Mouse (Mus musculus) adrenal gland, postnatal 4 days (tissue): ENCODE measurements around the gene Ybx2. TPM values are rescaled to one million over a fixed set of nuclear protein-coding genes. Genes with fewer than 3 reads are reported as not detected.

ENCODE experiments used
- DNase-seq, 2 experiments: peaks; one replicate each; pipeline ENCODE4 v3.0.0; 2021 to 2022; ENCODE audit warnings: low spot score in 2 of 2, mixed read lengths in 2 of 2
- total RNA-seq, 2 experiments: library from RNA; stranded (reverse); gene quantifications; 2 replicates each; pipeline ENCODE4 v1.2.3; 2021

Ybx2 gene
- total RNA-seq, 2 experiments from 2014 or later: 9.7 to 20.6 TPM

GRCm38 (mm10) chr11:69956218-69956617 is 20.6 kb downstream of the Ybx2 start:
- no peak for DNase-seq

GRCm38 (mm10) chr11:69960616-69961015 is 25.0 kb downstream of the Ybx2 start:
- DNase-seq: no peak

DNA sequence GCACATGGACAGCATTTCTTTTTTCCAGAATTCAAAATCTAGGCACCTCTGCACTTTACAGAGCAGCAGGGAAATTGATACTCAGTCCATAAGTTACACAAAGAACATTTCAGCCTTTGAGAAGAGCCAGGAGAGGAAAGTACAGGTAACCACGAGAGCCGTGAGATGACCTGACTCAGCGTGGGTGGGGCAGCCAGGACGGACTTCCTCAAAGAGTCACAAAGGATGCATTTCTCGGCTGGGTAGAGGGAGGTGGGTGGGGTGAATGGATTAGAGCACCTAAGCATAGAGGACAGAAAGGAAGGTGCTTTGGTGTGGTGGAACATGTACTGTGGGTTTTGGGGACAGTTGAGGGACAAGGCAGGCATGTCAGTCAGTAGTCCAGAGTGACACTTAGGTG is 26.2 kb downstream of the Ybx2 start:
- DNase-seq: no peak

DNA sequence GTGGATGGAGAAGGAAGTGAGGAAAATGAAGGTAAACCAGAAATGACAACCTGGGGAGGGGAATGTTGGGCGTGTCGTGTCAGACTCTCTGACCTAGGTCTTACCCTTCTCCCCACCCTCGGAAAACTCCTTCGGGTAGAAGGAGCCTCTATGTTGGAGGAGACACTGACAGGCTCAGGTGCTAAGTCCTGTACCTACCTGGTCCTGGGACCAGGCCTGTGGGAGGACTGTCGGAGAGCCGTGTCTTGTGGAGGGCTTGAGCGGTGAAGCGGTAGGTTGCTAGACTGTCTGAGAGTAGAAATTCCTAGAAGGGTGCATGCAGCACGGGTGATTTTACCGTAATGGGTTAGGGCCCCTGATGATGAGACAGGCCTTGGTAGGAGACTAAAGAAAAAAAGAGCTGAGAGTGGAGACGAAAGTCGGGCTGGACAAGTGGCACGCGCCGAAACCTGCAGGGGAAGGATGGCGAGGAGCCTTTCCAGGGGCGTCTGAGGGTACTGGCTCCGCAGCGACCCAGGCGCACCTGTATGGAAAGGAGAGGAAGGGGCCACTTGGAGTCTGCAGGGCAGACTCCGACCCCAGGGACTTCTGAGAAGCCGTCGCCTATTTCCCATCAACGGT is 29.2 kb downstream of the Ybx2 start, which contains the start of gene Cldn7:
Cldn7 (plus strand) TSS at position 130 of the 621 bp plus-strand sequence.
- no peak for DNase-seq

DNA sequence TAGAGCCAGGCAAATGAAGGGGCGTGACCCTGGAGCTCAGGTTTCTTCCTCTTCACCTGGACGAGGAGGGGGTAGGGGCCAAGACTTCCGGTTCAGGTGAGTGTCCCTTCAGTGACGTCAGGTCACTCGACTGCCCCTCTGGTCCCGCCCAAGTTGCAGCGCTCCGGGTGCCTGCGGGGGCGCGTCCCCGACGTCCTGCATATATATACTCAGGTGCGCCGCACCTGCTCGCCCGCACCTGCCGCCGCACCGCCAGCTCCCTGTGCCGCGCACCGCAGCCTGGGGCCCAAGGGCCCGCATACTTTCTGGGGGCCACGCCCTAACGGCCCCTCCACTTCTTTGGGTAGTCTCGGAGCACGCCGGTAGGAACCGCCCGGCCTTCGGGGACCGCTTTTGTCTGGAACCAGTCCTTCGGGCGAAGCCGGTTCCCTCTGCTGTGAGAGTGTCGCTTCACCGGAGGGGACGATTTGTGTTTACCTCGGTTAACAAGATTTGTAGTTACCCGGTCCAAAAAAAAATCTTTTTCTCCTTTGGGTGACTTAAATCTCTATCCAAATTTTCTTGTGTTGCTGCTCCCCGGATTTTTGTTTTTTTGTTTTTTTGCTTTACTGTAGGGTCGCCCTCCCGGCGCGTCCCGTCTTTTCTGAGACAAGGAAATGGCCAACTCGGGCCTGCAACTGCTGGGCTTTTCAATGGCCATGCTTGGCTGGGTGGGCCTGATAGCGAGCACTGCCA is 29.8 kb downstream of the Ybx2 start:
- no peak for DNase-seq

- DNase-seq: no peak
Measured at GRCm38 (mm10) chr11:69966006-69966859, 30.6 kb downstream of the Ybx2 start.

GRCm38 (mm10) chr11:69966860-69967517 is 31.4 kb downstream of the Ybx2 start:
- DNase-seq: no peak

GRCm38 (mm10) chr11:69968793-69969192 is 33.2 kb downstream of the Ybx2 start:
- no peak for DNase-seq

GRCm38 (mm10) chr11:69970222-69970621 is 34.6 kb downstream of the Ybx2 start:
- no peak for DNase-seq

DNA sequence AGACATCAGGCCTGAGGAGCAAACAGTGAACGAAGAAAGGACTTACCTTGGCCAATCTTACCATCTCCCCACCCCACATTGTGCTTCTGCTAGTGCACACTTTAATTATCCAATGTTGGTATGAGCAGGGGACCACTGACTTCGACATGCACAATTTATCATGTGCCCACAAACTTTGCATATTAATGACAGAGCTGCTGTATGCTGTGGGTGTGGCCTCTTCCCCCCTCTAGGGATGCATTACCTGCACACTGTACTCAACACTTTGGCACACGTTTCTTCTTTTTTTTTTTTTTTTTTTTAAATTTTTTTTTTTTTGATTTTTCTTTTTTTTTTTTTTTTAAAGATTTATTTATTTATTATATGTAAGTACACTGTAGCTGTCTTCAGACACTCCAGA is 35.2 kb downstream of the Ybx2 start:
- no peak for DNase-seq

GRCm38 (mm10) chr11:69974907-69975306 is 39.3 kb downstream of the Ybx2 start:
- DNase-seq: no peak

- DNase-seq: no peak
Measured at GRCm38 (mm10) chr11:69976271-69976670, 40.7 kb downstream of the Ybx2 start.

GRCm38 (mm10) chr11:69979827-69980195 is 44.2 kb downstream of the Ybx2 start:
- DNase-seq: no peak

- peak; percentile 93 to 96 for DNase-seq
Measured at GRCm38 (mm10) chr11:69980196-69981140, 44.9 kb downstream of the Ybx2 start.

DNA sequence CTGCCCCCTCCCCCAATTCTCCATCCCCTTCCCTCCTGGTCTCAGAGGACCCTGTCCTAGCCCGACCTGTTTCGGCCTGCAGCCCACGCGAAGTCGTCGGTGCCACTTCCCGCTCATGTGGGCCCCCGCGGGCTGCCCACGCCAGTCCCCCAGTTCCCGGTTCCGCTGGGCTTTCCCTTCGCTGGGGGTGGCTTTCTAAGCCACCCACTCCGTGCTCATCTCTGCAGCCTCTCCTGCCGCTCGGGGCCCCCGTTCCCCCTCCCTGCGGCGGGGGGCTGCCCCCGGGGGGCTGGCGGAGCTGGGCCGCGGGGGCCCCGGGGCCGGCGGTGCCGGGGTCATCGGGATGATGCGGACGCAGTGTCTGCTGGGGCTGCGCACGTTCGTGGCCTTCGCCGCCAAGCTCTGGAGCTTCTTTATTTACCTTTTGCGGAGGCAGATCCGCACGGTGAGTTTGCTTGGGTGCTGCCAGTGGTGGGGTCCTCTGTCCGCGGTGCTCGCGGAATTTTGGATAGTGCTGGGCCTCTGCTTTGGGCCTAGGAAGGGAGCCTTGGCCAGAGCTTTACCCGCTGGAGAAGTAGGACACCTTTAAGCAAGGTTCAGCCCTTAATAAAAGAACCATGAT is 45.7 kb downstream of the Ybx2 start, which contains the start of gene Ctdnep1:
Ctdnep1 (plus strand) TSS at position 16 of the 622 bp plus-strand sequence.
- DNase-seq: no peak

DNA sequence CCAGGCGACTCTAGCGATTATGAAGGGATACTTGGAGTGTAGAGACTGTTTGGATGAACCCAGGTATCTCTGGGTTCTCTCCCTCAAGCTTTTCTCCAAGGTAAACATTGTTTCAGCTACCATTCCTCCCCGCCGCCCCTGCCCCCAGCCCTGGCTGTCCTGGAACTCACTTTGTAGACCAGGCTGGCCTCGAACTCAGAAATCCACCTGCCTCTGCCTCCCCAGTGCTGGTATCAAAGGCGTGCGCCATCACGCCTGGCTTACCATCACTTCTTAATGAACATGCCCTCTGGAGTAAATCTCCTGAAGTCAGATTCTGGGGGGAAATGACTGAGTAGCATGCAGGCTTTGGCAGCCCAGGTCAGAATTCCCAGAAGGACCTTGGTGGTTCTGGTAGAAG is 46.6 kb downstream of the Ybx2 start, which contains the start of gene Elp5:
Elp5 (minus strand) TSS at position 293 of the 400 bp plus-strand sequence.
- no peak for DNase-seq

- DNase-seq: no peak
Measured at GRCm38 (mm10) chr11:69982877-69983276, 47.3 kb downstream of the Ybx2 start.

- DNase-seq: no peak
Measured at GRCm38 (mm10) chr11:69983377-69983776, 47.8 kb downstream of the Ybx2 start.

GRCm38 (mm10) chr11:69984431-69984830 is 48.8 kb downstream of the Ybx2 start:
- DNase-seq: no peak

DNA sequence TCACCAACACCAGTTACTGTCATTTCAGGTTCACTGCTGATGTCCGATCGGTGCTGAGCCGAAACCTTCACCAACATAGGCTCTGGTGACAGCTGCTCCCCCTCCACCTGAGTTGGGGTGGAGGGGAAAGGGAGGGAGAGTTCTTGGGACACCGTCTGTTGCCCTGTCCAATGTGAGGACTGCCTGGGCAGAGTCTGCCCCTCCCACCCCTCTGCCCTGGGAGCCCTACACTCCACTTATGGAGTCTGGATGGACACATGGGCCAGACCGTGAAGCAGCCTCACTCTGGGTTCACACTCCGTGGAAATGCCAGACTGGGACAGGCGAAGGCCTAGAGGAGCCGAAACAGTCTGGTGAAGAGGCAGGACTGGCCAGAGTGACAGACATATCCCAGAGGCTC is 54.4 kb downstream of the Ybx2 start:
- no peak for DNase-seq
